Mouse (Mus musculus): Measurements from ENCODE around the gene Tspan12. TPM values are rescaled to one million over a fixed set of nuclear protein-coding genes. Genes with fewer than 3 reads are reported as not detected.

The Tspan12 gene
- polyA plus RNA-seq, 1 experiment from 2014 or later = 88.3 TPM

DNA sequence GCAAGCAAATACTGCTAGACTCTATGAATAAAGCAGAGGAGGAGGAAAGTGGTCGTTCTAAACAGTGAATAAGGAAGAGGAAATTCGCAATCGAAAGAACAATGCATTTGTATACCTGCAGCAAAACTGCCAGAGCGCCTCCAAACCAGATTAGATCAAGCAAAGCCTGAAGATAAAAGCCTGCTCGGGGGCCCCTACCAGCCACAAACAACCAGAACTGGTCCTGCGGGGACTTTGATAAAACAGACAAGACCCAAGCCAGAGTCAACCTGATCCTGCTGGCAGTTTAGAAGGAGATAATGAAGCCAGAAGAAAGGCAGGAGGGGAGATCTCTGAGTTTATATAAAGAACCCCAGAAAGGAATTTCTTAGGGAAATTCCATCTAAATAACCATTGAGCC, 65.0 kb downstream of the Tspan12 start:
- H3K27ac ChIP-seq (ENCODE audit: low read length) = no peak overlapping the region
- WGBS = 48% methylated on average over 6 of the region's 6 CpGs
- H3K9me3 ChIP-seq (ENCODE audit: control insufficient read depth, low read depth, low read length) = no peaks in the 10 kb centered on the region
- no peak overlapping the region for H3K4me2 ChIP-seq (replicated peaks; ENCODE audit: low read depth, low read length)
- no peaks in the 10 kb centered on the region for H3K36me3 ChIP-seq (ENCODE audit: control insufficient read depth, insufficient read depth, low read length)
- H3K4me3 ChIP-seq (ENCODE audit: low read depth, low read length) = no peak overlapping the region
- H3K4me1 ChIP-seq (ENCODE audit: control insufficient read depth, insufficient read depth, low read length) = no peaks in the 10 kb centered on the region
- no peaks in the 10 kb centered on the region for H3K27me3 ChIP-seq (ENCODE audit: control insufficient read depth, insufficient read depth, low read length)
- ATAC-seq (ENCODE audit: insufficient number of reproducible peaks, insufficient read depth, low FRiP score, low read depth) = no peak
- H3K9ac ChIP-seq (replicated peaks; ENCODE audit: low read depth, low read length) = no peak overlapping the region

DNA sequence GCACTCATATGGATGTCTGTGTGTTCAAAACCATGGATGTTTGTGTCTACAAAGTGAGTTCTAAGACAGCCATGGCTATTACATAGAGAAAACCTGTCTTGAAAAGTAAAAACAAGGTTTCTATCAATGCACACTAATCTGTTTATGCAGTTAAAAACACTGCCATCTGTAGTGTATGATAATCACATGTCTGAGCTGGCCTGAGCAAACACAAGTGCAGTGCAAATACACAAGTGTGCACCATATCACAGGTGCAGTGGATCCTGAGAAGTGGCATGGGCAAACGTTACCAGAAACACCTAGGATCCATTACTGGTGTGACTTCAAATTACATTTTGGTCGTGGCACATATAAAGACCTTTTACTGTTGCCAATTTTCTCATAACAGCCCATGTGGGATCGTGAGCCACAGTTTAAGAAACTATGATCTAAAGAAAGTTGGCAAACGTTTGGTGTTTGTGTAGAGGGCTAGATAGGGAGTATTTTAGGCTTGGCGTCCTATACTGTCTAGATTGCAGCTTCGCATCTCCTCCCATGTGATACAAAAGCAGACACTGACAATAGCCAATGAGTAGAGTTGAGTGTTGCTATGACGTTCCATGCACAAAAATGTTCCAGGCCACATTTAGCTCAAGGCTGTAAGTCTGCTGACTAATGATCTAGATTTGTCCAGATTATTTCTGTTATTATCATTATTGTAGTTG, 78.0 kb downstream of the Tspan12 start:
- 82% methylated on average over 7 of the region's 7 CpGs for WGBS

DNA sequence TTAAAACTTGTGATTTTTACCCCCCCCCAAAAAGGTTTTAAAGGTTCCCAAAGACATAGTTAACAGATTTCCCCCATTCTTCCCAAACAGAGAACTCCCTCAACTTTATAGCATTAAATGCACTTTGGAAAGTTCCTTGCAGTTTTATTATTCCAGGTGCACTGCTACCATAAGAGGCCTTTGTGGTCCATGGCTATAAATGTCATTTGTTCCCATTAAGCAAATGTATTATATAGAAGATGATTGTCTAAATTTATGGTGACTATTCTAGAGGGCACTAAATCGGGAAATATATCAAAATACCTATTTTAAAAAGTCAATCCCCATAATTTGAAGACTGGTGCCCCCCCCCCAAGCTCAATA, 82.9 kb downstream of the Tspan12 start:
- Histone ChIP-seq H3K27ac (ENCODE audit: low read length) (no peak overlapping the region), H3K4me3 (ENCODE audit: low read depth, low read length) (no peak overlapping the region), H3K4me2 (replicated peaks; ENCODE audit: low read depth, low read length) (no peak overlapping the region), H3K4me1 (ENCODE audit: control insufficient read depth, insufficient read depth, low read length) (no peaks in the 10 kb centered on the region), H3K36me3 (ENCODE audit: control insufficient read depth, insufficient read depth, low read length) (0 out of 2 replicates have a peak, but pooled peaks cover 5% of the 10 kb centered on the region), H3K9me3 (ENCODE audit: control insufficient read depth, low read depth, low read length) (no peaks in the 10 kb centered on the region), H3K27me3 (ENCODE audit: control insufficient read depth, insufficient read depth, low read length) (no peaks in the 10 kb centered on the region), H3K9ac (replicated peaks; ENCODE audit: low read depth, low read length) (no peak overlapping the region)
- WGBS = 95% methylated on average over 1 of the region's 1 CpGs
- no peak for ATAC-seq (ENCODE audit: insufficient number of reproducible peaks, insufficient read depth, low FRiP score, low read depth)

More for the DNA sequence above, 78.0 kb downstream of the Tspan12 start:
- Histone ChIP-seq H3K27me3 (ENCODE audit: control insufficient read depth, insufficient read depth, low read length) (no peaks in the 10 kb centered on the region), H3K4me1 (ENCODE audit: control insufficient read depth, insufficient read depth, low read length) (no peaks in the 10 kb centered on the region), H3K9ac (replicated peaks; ENCODE audit: low read depth, low read length) (no peak overlapping the region), H3K9me3 (ENCODE audit: control insufficient read depth, low read depth, low read length) (no peaks in the 10 kb centered on the region), H3K36me3 (ENCODE audit: control insufficient read depth, insufficient read depth, low read length) (0 out of 2 replicates have a peak, but pooled peaks cover 5% of the 10 kb centered on the region), H3K4me3 (ENCODE audit: low read depth, low read length) (no peak overlapping the region), H3K4me2 (replicated peaks; ENCODE audit: low read depth, low read length) (no peak overlapping the region), H3K27ac (ENCODE audit: low read length) (no peak overlapping the region)
- ATAC-seq (ENCODE audit: insufficient number of reproducible peaks, insufficient read depth, low FRiP score, low read depth) = no peak

GRCm38 (mm10) chr6:21768745-21769446, 83.4 kb downstream of the Tspan12 start:
- no peaks in the 10 kb centered on the region for H3K4me1 ChIP-seq (ENCODE audit: control insufficient read depth, insufficient read depth, low read length)
- 81% methylated on average over 9 of the region's 9 CpGs for WGBS
- H3K27ac ChIP-seq (ENCODE audit: low read length) = no peak overlapping the region
- H3K9ac ChIP-seq (replicated peaks; ENCODE audit: low read depth, low read length) = no peak overlapping the region
- no peak overlapping the region for H3K4me2 ChIP-seq (replicated peaks; ENCODE audit: low read depth, low read length)
- no peak overlapping the region for H3K4me3 ChIP-seq (ENCODE audit: low read depth, low read length)
- no peaks in the 10 kb centered on the region for H3K27me3 ChIP-seq (ENCODE audit: control insufficient read depth, insufficient read depth, low read length)
- H3K9me3 ChIP-seq (ENCODE audit: control insufficient read depth, low read depth, low read length) = no peaks in the 10 kb centered on the region
- H3K36me3 ChIP-seq (ENCODE audit: control insufficient read depth, insufficient read depth, low read length) = 0 out of 2 replicates have a peak, but pooled peaks cover 5% of the 10 kb centered on the region
- ATAC-seq (ENCODE audit: insufficient number of reproducible peaks, insufficient read depth, low FRiP score, low read depth) = no peak

DNA sequence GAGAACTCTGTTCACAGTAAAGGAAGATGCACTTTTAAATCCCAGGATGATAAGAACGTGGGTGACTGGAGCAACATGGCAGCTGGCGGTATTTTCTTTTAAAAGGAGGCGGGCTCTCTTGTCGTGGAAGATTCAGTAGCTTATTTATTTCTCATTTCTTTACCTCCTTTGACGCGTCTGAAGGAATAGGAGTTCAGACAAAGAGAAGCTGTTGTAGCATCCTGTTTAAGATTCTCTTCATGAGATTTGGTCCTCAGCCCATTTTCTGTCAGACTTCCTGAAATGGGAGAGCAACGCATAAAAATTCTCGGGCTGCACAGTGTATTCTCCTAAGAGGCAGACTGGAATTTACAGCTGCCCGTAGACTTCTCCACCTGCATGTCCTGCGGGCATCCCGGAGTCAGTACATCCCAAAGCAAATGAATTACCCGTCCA, 84.5 kb downstream of the Tspan12 start:
- 0 out of 2 replicates have a peak, but pooled peaks cover 5% of the 10 kb centered on the region for H3K36me3 ChIP-seq (ENCODE audit: control insufficient read depth, insufficient read depth, low read length)
- H3K27me3 ChIP-seq (ENCODE audit: control insufficient read depth, insufficient read depth, low read length) = no peaks in the 10 kb centered on the region
- ATAC-seq (ENCODE audit: insufficient number of reproducible peaks, insufficient read depth, low FRiP score, low read depth) = no peak
- no peak overlapping the region for H3K4me3 ChIP-seq (ENCODE audit: low read depth, low read length)
- no peaks in the 10 kb centered on the region for H3K9me3 ChIP-seq (ENCODE audit: control insufficient read depth, low read depth, low read length)
- WGBS = 68% methylated on average over 12 of the region's 12 CpGs
- no peaks in the 10 kb centered on the region for H3K4me1 ChIP-seq (ENCODE audit: control insufficient read depth, insufficient read depth, low read length)
- H3K4me2 ChIP-seq (replicated peaks; ENCODE audit: low read depth, low read length) = no peak overlapping the region
- H3K27ac ChIP-seq (ENCODE audit: low read length) = no peak overlapping the region
- no peak overlapping the region for H3K9ac ChIP-seq (replicated peaks; ENCODE audit: low read depth, low read length)

- Histone ChIP-seq H3K9ac (replicated peaks; ENCODE audit: low read depth, low read length) (no peak overlapping the region), H3K27me3 (ENCODE audit: control insufficient read depth, insufficient read depth, low read length) (no peaks in the 10 kb centered on the region), H3K27ac (ENCODE audit: low read length) (no peak overlapping the region), H3K4me2 (replicated peaks; ENCODE audit: low read depth, low read length) (no peak overlapping the region), H3K4me3 (ENCODE audit: low read depth, low read length) (no peak overlapping the region), H3K36me3 (ENCODE audit: control insufficient read depth, insufficient read depth, low read length) (no peaks in the 10 kb centered on the region), H3K9me3 (ENCODE audit: control insufficient read depth, low read depth, low read length) (no peaks in the 10 kb centered on the region), H3K4me1 (ENCODE audit: control insufficient read depth, insufficient read depth, low read length) (no peaks in the 10 kb centered on the region)
- no peak for ATAC-seq (ENCODE audit: insufficient number of reproducible peaks, insufficient read depth, low FRiP score, low read depth)
- WGBS = 86% methylated on average over 1 of the region's 1 CpGs
Measured at GRCm38 (mm10) chr6:21747536-21747935, 104.8 kb downstream of the Tspan12 start.

DNA sequence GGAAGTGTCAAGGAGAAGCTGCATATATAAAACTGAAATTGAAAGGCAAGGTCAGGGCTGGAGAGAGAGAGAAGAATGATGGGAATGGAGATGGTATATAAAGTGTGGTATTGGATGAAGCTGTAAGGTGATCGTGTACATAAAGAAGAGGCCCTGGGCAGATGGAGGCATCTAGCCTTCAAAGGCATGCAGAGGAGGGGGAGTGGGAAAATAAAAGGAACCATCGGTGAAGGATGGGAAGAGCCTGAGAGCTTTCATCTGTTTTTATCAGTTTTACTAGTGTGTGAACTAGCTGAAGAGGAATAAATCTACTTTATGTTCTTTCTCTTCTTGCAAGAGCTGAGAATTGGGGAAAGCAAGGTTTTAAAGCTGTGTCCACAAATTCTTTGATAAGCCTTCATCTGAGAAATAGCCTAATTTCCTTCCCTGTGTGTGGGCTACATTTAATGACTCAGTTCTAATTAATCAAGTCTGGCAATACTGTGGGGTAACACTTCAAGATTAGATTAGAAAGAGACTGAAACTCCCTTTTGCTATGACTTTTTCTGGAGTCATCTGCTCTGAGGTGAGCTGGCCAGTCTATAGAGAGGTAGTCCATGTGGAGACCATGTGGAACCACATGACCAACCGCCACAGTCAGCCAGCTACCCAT, 107.6 kb downstream of the Tspan12 start:
- 51% methylated on average over 3 of the region's 3 CpGs for WGBS
- no peak overlapping the region for H3K27ac ChIP-seq (ENCODE audit: low read length)
- ATAC-seq (ENCODE audit: insufficient number of reproducible peaks, insufficient read depth, low FRiP score, low read depth) = no peak

GRCm38 (mm10) chr6:21740606-21741005, 111.7 kb downstream of the Tspan12 start:
- Histone ChIP-seq H3K4me1 (ENCODE audit: control insufficient read depth, insufficient read depth, low read length) (no peaks in the 10 kb centered on the region), H3K4me3 (ENCODE audit: low read depth, low read length) (no peak overlapping the region), H3K27me3 (ENCODE audit: control insufficient read depth, insufficient read depth, low read length) (no peaks in the 10 kb centered on the region), H3K9ac (replicated peaks; ENCODE audit: low read depth, low read length) (no peak overlapping the region), H3K36me3 (ENCODE audit: control insufficient read depth, insufficient read depth, low read length) (no peaks in the 10 kb centered on the region), H3K9me3 (ENCODE audit: control insufficient read depth, low read depth, low read length) (no peaks in the 10 kb centered on the region), H3K27ac (ENCODE audit: low read length) (no peak overlapping the region), H3K4me2 (replicated peaks; ENCODE audit: low read depth, low read length) (no peak overlapping the region)
- no peak for ATAC-seq (ENCODE audit: insufficient number of reproducible peaks, insufficient read depth, low FRiP score, low read depth)
- WGBS = 51% methylated on average over 2 of the region's 2 CpGs

More for the DNA sequence above, 107.6 kb downstream of the Tspan12 start:
- Histone ChIP-seq H3K9me3 (ENCODE audit: control insufficient read depth, low read depth, low read length) (no peaks in the 10 kb centered on the region), H3K9ac (replicated peaks; ENCODE audit: low read depth, low read length) (no peak overlapping the region), H3K4me1 (ENCODE audit: control insufficient read depth, insufficient read depth, low read length) (no peaks in the 10 kb centered on the region), H3K4me2 (replicated peaks; ENCODE audit: low read depth, low read length) (no peak overlapping the region), H3K4me3 (ENCODE audit: low read depth, low read length) (no peak overlapping the region), H3K27me3 (ENCODE audit: control insufficient read depth, insufficient read depth, low read length) (no peaks in the 10 kb centered on the region), H3K36me3 (ENCODE audit: control insufficient read depth, insufficient read depth, low read length) (no peaks in the 10 kb centered on the region)
